Mouse (Mus musculus) liver, embryonic 15.5 days (tissue): Measurements from ENCODE around the gene Il20rb. TPM values are rescaled to one million over a fixed set of nuclear protein-coding genes. Genes with fewer than 3 reads are reported as not detected.

ENCODE experiments used
- ATAC-seq: fragments of 200-750 bp; cut with Nextera tagmentation; 2 replicates; pipeline ENCODE4 v1.8.0; 2017; ENCODE audit warnings: moderate number of reproducible peaks, mild to moderate bottlenecking, moderate library complexity; ENCODE audit not compliant: insufficient read depth
- H3K27ac ChIP-seq: fragments of 300-500 bp; sonication (generic); replicated peaks from 2 replicates; pipeline ENCODE4 v1.5.1; 2015; ENCODE audit warnings: mild to moderate bottlenecking, inconsistent platforms
- H3K27me3 ChIP-seq: fragments of 300-500 bp; sonication (generic); 2 replicates; pipeline ENCODE4 v1.6.1; 2015; ENCODE audit warnings: mild to moderate bottlenecking, inconsistent platforms
- H3K36me3 ChIP-seq: fragments of 300-500 bp; sonication (generic); replicated peaks from 2 replicates; pipeline ENCODE4 v1.6.1; 2015; ENCODE audit warnings: moderate library complexity, mild to moderate bottlenecking, inconsistent platforms
- H3K4me1 ChIP-seq: fragments of 300-500 bp; sonication (generic); replicated peaks from 2 replicates; pipeline ENCODE4 v1.6.1; 2015; ENCODE audit warnings: inconsistent platforms
- H3K4me2 ChIP-seq: fragments of 300-500 bp; sonication (generic); 2 replicates; pipeline ENCODE4 v1.6.1; 2015; ENCODE audit warnings: moderate library complexity, mild to moderate bottlenecking, inconsistent platforms
- H3K4me3 ChIP-seq: fragments of 300-500 bp; sonication (generic); replicated peaks from 2 replicates; pipeline ENCODE4 v1.5.1; 2015; ENCODE audit warnings: mild to moderate bottlenecking, inconsistent platforms
- H3K9ac ChIP-seq: fragments of 300-500 bp; sonication (generic); 2 replicates; pipeline ENCODE4 v1.6.1; 2015; ENCODE audit warnings: moderate library complexity, mild to moderate bottlenecking, inconsistent platforms
- H3K9me3 ChIP-seq: fragments of 300-500 bp; sonication (generic); replicated peaks from 2 replicates; pipeline ENCODE4 v1.6.1; 2016; ENCODE audit warnings: inconsistent platforms
- WGBS: fragments of 180-500 bp; shearing (Covaris S2); methylation state at CpG from one replicate; pipeline ENCODE4 v1.1.7; 2015; ENCODE audit warnings: mixed read lengths; ENCODE audit not compliant: insufficient replicate concordance; 5-methylcytosine and 5-hydroxymethylcytosine counted together
- polyA plus RNA-seq: library from polyadenylated mRNA; unstranded; fragments of >200 nt; fragmentation: Nextera tagmentation; extraction: Ambion mirVana; gene quantifications from 2 replicates; pipeline ENCODE4 v1.2.1, GENCODE M21; 2015

Gene Il20rb
- polyA plus RNA-seq, 1 experiment from 2014 or later, result 0.25 TPM

DNA sequence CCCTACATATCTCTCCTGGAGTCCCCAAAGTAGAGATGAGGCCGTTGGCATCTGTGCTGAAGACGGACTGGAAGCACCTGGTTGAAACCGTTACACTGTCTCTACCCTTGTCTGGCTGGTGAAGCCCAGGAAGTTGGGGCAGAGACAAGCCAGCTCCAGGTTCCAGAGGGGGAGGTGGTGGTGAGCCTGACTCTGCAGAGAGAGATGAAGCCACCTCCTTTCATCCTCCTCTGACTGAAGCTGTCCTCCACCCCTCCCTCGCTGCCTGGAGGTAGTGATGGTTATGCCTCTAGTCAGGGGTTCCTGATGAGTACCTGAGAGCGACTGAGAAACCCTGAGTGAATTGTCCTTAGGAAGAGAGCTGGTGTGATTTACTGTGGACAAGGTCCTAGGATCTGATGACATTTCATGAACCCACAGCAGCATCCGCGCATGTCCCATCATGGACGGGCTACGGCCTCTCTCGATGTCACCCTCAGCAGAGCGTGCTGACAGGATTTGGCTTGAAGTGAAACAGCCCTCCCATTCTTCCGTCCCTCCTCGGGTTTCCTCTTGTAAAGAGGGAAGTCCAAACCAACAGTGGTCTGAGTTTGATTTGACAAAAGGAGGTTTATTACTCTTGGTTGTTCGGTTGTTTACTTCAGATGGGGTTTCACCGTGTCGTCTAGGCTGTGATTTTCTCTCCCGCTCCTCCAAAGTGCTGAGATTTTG lies 28.5 kb downstream of the Il20rb start:
- no peaks in the 10 kb centered on the region for H3K9me3 ChIP-seq
- H3K4me2 ChIP-seq, result no peak overlapping the region
- peaks cover 7% of the 10 kb centered on the region for H3K4me1 ChIP-seq
- 59% methylated on average over 17 of the region's 17 CpGs for WGBS
- ATAC-seq, result no peak
- no peak overlapping the region for H3K9ac ChIP-seq
- H3K4me3 ChIP-seq, result no peak overlapping the region
- H3K36me3 ChIP-seq, result no peaks in the 10 kb centered on the region
- H3K27me3 ChIP-seq, result no peaks in the 10 kb centered on the region
- no peak overlapping the region for H3K27ac ChIP-seq

DNA sequence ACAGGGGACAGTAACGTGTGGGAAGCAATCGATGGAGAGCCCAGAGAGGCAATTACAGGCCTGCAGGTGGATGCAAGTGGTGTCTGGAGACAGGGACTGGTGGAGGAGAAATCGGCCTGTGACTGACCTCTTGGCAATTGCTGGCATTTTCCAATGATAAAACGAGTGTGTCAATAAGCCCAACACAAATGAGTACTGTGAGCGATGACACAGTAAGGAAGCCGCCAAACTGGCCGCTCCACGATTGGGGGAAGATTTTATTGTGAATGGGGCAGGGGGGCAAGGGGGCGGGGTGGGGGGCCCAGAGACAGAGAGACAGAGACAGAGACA lies 32.0 kb downstream of the Il20rb start:
- Histone ChIP-seq H3K9me3 (no peaks in the 10 kb centered on the region), H3K4me2 (peak overlapping the region; percentile 67), H3K36me3 (no peaks in the 10 kb centered on the region), H3K9ac (peak overlapping the region; percentile 26; the same call in 1 of the 2 replicates), H3K4me3 (peak overlapping the region; percentile 59), H3K27ac (no peak overlapping the region), H3K27me3 (no peaks in the 10 kb centered on the region), H3K4me1 (peaks cover 7% of the 10 kb centered on the region)
- WGBS, result 8% methylated on average over 9 of the region's 9 CpGs
- no peak for ATAC-seq

DNA sequence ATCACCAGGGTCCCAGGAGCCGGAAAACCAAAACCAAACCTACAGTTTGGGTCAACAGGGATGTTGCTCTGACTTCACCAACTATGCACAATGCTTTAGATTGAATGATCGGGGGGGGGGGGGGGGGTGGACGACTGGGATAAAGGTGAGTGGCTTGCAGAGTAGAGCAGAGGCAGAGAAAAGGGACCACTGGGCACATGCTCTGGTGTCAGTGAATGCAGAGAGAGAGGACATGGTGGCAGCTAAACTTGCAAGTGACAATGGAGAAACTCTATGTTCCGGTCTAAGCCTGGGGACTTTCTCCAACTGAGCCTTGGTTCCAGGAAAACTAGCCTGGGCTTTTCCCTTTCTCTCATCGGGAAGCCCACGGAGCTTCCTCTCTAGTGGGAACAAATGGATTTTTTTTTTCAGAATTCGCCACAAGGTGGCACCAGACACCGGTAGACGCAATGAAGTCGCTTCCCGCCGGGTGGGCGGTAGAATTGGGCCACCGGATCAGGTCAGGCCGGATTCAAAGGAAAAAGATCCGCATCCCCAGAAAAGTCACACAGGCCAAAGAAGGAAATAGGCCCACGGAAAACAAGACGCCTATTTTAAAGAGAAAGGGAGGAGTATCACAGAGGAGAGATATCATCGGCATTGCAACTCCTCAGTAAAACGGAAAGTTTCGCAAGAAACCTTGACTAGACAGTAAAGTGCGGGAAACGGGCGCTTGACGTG lies 32.5 kb downstream of the Il20rb start:
- H3K27ac ChIP-seq, result no peak overlapping the region
- peak overlapping the region; percentile 59 for H3K4me3 ChIP-seq
- 0 out of 2 replicates have a peak, but pooled peaks have one; percentile 20 for ATAC-seq
- H3K9ac ChIP-seq, result peak overlapping the region; percentile 26; the same call in 1 of the 2 replicates
- 4% methylated on average over 25 of the region's 25 CpGs for WGBS
- H3K4me2 ChIP-seq, result peak overlapping the region; percentile 67
- H3K36me3 ChIP-seq, result no peaks in the 10 kb centered on the region
- no peaks in the 10 kb centered on the region for H3K27me3 ChIP-seq
- H3K9me3 ChIP-seq, result no peaks in the 10 kb centered on the region
- H3K4me1 ChIP-seq, result peaks cover 7% of the 10 kb centered on the region

DNA sequence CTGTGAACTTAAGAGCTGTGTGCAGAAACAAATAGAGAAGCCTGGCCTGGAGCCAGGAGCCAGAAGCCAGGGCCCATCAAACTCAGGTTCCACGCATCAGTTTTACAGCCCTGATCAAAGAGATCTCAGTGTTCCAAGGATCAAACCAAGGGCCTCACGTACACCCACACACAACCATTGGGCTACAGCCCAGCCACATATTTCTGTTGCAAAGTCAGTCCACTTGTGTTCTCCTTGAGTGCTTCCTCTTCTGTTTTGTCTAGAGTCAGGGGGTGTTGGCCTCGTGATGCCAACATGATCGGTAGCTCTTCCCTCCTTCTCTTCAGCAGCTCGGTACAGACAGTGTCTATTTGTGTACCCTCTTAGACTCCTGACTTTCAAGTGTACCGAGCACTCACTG lies 34.2 kb downstream of the Il20rb start:
- Histone ChIP-seq H3K27me3 (peaks cover 8% of the 10 kb centered on the region), H3K9me3 (no peaks in the 10 kb centered on the region), H3K4me1 (peaks cover 7% of the 10 kb centered on the region), H3K36me3 (no peaks in the 10 kb centered on the region), H3K27ac (no peak overlapping the region), H3K4me3 (no peak overlapping the region), H3K4me2 (no peak overlapping the region), H3K9ac (no peak overlapping the region)
- ATAC-seq, result no peak
- 49% methylated on average over 6 of the region's 6 CpGs for WGBS

DNA sequence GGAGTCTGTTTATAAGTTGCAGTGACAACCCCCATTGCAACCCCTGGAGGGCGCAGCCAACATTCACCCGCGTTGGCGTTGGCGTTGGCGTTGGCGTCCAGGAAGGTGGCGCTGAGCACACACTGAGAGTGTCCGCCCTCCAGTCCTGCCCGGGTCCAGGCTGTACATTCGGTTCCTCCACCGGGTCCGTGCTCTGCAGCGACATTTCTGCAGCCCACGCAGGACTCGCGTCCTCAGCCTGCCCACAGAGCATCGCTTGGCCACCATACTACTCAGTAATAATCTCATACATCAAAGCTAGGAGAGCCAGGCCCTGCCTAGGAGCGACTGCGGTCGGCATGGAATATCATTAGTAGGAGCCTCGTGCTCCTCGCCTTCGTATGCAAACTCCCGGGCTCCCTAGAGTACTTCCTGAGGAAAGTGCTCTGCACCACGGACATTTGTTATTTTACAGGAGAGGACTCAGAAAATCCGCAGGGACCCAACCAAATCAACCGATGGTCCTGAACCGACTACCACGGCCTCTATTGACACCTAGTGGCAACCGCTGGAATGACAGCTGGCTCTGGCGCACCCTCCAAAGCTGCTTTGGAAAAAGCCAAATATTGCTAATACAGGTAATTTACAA lies 40.4 kb downstream of the Il20rb start:
- H3K4me2 ChIP-seq, result peak overlapping the region; percentile 74
- WGBS, result under 1% methylated on average over 32 of the region's 32 CpGs
- peak; percentile 52; the same call in 1 of the 2 replicates for ATAC-seq
- no peak overlapping the region for H3K9ac ChIP-seq
- H3K4me1 ChIP-seq, result no peaks in the 10 kb centered on the region
- peak overlapping the region; percentile 49 for H3K4me3 ChIP-seq
- H3K36me3 ChIP-seq, result no peaks in the 10 kb centered on the region
- no peak overlapping the region for H3K27ac ChIP-seq
- H3K9me3 ChIP-seq, result no peaks in the 10 kb centered on the region
- peaks cover 9% of the 10 kb centered on the region for H3K27me3 ChIP-seq

DNA sequence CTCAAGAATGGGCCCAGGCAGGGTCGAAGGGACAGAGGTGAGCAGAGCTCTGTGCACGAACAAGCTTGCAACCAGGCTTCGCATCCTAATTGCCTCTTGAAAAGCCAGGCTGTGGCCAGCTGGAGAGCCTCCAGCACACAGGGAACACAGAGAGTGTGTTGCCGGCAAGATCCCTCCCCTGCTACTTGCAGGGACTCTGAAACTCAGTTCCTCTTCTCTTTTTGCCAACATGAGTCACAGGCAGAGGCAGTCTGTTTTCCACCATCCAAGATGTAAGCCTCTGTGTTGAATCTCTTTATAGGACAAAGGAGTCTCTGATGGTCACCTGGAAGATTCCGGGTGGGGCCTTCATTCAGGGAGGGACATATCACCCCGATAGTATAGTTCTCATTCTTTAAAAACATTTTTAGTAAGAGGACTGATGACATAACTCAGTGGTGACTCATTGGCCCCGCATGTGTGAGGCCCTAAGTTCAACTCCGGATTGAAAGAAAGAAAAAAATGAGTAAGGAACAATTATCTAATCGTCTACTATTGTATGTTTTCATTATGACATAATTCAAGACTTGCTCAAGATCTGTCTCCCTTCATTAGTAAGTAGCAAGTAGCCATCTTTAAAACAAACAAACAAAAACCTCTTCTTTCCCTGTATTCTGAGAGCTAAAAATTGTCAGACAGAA lies 46.3 kb downstream of the Il20rb start:
- no peaks in the 10 kb centered on the region for H3K27me3 ChIP-seq
- no peak overlapping the region for H3K27ac ChIP-seq
- no peak for ATAC-seq
- H3K9me3 ChIP-seq, result no peaks in the 10 kb centered on the region
- H3K4me1 ChIP-seq, result no peaks in the 10 kb centered on the region
- no peak overlapping the region for H3K4me3 ChIP-seq
- WGBS, result 48% methylated on average over 9 of the region's 9 CpGs
- no peak overlapping the region for H3K9ac ChIP-seq
- no peak overlapping the region for H3K4me2 ChIP-seq
- no peaks in the 10 kb centered on the region for H3K36me3 ChIP-seq

DNA sequence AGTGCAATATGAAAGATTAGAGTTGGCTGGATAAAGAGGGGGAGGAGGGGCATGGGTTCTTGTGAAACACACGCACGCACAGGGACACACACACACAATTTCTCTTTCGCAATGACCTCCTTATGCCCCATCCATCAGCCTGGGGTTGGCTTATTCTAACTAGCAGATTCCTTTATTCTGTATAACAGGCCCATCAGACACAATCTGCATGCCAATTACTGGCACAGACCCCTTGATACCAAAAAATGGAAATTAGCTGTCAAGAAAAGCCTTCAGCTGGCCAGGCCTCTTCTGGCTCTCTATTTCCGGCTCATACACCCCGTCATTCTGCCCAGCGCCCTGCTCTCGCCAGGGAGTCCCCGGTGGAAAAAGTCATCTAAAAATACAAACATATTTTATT lies 47.1 kb downstream of the Il20rb start:
- Histone ChIP-seq H3K4me3 (no peak overlapping the region), H3K4me1 (no peaks in the 10 kb centered on the region), H3K9me3 (no peaks in the 10 kb centered on the region), H3K36me3 (no peaks in the 10 kb centered on the region), H3K4me2 (no peak overlapping the region), H3K9ac (no peak overlapping the region), H3K27ac (no peak overlapping the region), H3K27me3 (no peaks in the 10 kb centered on the region)
- WGBS, result 74% methylated on average over 8 of the region's 8 CpGs
- ATAC-seq, result no peak

DNA sequence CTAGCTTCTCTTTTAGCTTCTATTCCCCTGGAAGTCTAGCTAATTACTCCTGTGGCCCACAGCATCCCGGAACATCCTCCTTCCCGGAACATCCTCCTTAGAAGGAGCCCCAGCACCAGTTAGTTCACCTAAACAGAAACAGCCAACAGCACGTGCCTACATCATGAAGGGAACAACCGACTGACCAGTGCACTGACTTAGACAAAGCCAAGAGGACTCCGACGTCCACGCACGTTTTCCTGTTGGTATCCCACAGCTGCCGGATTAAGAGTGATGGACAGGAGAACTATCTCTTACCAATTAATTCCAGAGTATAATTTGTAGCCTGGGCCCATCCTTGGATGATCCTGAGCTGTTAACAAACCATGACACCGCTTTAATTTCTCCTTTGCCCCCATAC lies 47.6 kb downstream of the Il20rb start:
- no peak for ATAC-seq
- no peak overlapping the region for H3K9ac ChIP-seq
- no peak overlapping the region for H3K4me2 ChIP-seq
- no peak overlapping the region for H3K4me3 ChIP-seq
- H3K9me3 ChIP-seq, result no peaks in the 10 kb centered on the region
- H3K4me1 ChIP-seq, result no peaks in the 10 kb centered on the region
- H3K27ac ChIP-seq, result no peak overlapping the region
- H3K36me3 ChIP-seq, result no peaks in the 10 kb centered on the region
- WGBS, result 70% methylated on average over 10 of the region's 10 CpGs
- H3K27me3 ChIP-seq, result no peaks in the 10 kb centered on the region

DNA sequence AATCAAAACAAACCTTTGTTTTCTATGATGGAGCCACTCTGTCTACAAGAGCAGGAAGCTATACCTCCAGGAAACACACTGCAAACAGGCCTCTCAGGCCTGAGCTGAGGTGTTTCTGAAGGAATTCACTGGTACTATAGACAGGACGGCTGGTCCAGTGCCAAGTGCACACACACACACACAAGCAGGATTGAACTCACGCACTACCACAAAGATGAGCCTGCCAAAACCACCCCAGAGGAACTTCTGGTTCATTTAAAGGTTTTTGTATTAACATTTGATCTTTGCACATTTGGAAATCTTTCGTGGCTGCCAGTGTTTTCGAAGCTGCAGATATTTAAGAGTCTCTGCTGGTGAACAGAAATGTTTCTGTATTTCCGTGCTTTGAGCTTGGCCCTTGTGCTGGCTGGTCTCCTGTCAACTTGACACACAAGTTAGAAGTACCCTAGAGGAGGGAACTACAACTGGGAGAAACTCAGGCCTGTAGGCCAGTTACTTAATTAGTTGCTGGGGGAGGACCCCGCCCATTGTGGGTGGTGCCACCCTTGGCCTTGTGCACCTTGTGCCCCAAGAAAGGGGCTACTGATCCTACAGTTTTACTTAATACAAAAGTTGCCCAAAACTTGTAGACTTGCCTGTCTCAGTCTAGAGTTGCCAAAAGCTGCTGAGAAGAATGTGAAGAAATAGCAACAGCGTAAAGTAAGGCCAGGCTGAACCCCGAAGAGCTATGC lies 49.6 kb downstream of the Il20rb start:
- no peaks in the 10 kb centered on the region for H3K9me3 ChIP-seq
- H3K9ac ChIP-seq, result no peak overlapping the region
- H3K4me2 ChIP-seq, result no peak overlapping the region
- 66% methylated on average over 8 of the region's 8 CpGs for WGBS
- no peaks in the 10 kb centered on the region for H3K36me3 ChIP-seq
- no peak overlapping the region for H3K27ac ChIP-seq
- no peak for ATAC-seq
- H3K27me3 ChIP-seq, result no peaks in the 10 kb centered on the region
- H3K4me3 ChIP-seq, result no peak overlapping the region
- no peaks in the 10 kb centered on the region for H3K4me1 ChIP-seq

DNA sequence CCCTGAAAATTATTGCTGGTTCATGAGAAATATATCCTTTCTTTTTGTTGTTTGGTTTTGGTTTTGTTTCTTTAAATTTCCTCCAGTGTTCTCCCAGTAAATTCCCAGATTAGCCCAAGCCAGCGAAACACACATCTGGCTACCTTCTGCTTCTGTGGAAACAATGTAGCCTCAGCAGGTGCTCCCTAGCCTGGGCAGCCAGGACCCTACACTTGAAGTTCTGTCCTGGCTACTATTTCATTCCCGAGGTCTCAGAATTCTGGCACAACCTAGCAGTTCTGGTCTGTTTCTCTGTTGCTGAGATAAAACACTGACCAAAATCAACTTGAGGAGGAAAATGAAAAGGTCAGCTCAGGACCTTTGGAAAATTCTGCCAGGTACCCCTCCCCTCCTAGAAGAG lies 55.2 kb downstream of the Il20rb start:
- Histone ChIP-seq H3K27me3 (no peaks in the 10 kb centered on the region), H3K9me3 (no peaks in the 10 kb centered on the region), H3K4me3 (no peak overlapping the region), H3K27ac (no peak overlapping the region), H3K4me2 (no peak overlapping the region), H3K4me1 (no peaks in the 10 kb centered on the region), H3K36me3 (no peaks in the 10 kb centered on the region), H3K9ac (no peak overlapping the region)
- no peak for ATAC-seq
- 45% methylated on average over 2 of the region's 2 CpGs for WGBS
